Mouse (Mus musculus): ENCODE results near the gene Fam222b. TPM values are rescaled to one million over a fixed set of nuclear protein-coding genes. Genes with fewer than 3 reads are reported as not detected.
"Not testable (repeated sequence)": the region's sequence is repeated elsewhere in the genome, so short reads cannot be mapped to it uniquely, and the experiment has no call there.

Fam222b gene
- polyA plus RNA-seq (2014; fragmentation: Nextera tagmentation; extraction: Ambion mirVana): 22.4 and 26.9 TPM in 2 replicates

GRCm38 (mm10) chr11:78094504-78095143 is at the start of gene Fam222b:
Fam222b (plus strand) TSS chr11:78094660.
- Histone ChIP-seq H3K27ac (ENCODE audit: low read depth, low read length) (peak within 1 kb of the TSS; percentile 90), H3K9me3 (replicated peaks; ENCODE audit: control insufficient read depth, low read length) (no peaks in the 10 kb centered on the region), H3K36me3 (ENCODE audit: control insufficient read depth, insufficient read depth, low read length) (peaks cover 2% of the 10 kb centered on the region; the same call in 1 of the 2 replicates), H3K4me3 (ENCODE audit: low read depth, low read length) (peak within 1 kb of the TSS; percentile 78), H3K9ac (ENCODE audit: low read depth, low read length) (peak within 1 kb of the TSS; percentile 83), H3K4me2 (peak within 1 kb of the TSS; percentile 75), H3K27me3 (ENCODE audit: control insufficient read depth, insufficient read depth, low read length) (no peaks in the 10 kb centered on the region), H3K4me1 (ENCODE audit: control insufficient read depth, insufficient read depth, low read length) (peaks cover 11% of the 10 kb centered on the region)
- WGBS (ENCODE audit: insufficient replicate concordance): under 1% methylated on average over 38 of the region's 38 CpGs
- peak; percentile 84 for ATAC-seq (replicated peaks; ENCODE audit: insufficient number of reproducible peaks, low FRiP score, low TSS enrichment)

- Histone ChIP-seq H3K27ac (ENCODE audit: low read depth, low read length) (peak overlapping the region; percentile 36), H3K9ac (ENCODE audit: low read depth, low read length) (peak overlapping the region; percentile 4; the same call in 1 of the 2 replicates), H3K4me3 (ENCODE audit: low read depth, low read length) (no peak overlapping the region), H3K4me1 (ENCODE audit: control insufficient read depth, insufficient read depth, low read length) (peaks cover 9% of the 10 kb centered on the region), H3K27me3 (ENCODE audit: control insufficient read depth, insufficient read depth, low read length) (no peaks in the 10 kb centered on the region), H3K9me3 (replicated peaks; ENCODE audit: control insufficient read depth, low read length) (no peaks in the 10 kb centered on the region), H3K4me2 (no peak overlapping the region; the same call in 1 of the 2 replicates), H3K36me3 (ENCODE audit: control insufficient read depth, insufficient read depth, low read length) (no peaks in the 10 kb centered on the region)
- WGBS (ENCODE audit: insufficient replicate concordance): 74% methylated on average over 5 of the region's 5 CpGs
- ATAC-seq (replicated peaks; ENCODE audit: insufficient number of reproducible peaks, low FRiP score, low TSS enrichment): no peak
Observed at GRCm38 (mm10) chr11:78044758-78045251, 49.7 kb upstream of the Fam222b start.

- H3K9ac ChIP-seq (ENCODE audit: low read depth, low read length); H3K4me1 ChIP-seq (ENCODE audit: control insufficient read depth, insufficient read depth, low read length); H3K4me3 ChIP-seq (ENCODE audit: low read depth, low read length); H3K9me3 ChIP-seq (replicated peaks; ENCODE audit: control insufficient read depth, low read length); H3K27me3 ChIP-seq (ENCODE audit: control insufficient read depth, insufficient read depth, low read length); H3K4me2 ChIP-seq; H3K36me3 ChIP-seq (ENCODE audit: control insufficient read depth, insufficient read depth, low read length); ATAC-seq (replicated peaks; ENCODE audit: insufficient number of reproducible peaks, low FRiP score, low TSS enrichment); H3K27ac ChIP-seq (ENCODE audit: low read depth, low read length): not testable (repeated sequence)
- WGBS (ENCODE audit: insufficient replicate concordance): 100% methylated on average over 3 of the region's 4 CpGs
Observed at GRCm38 (mm10) chr11:78048637-78049036, 45.8 kb upstream of the Fam222b start.

GRCm38 (mm10) chr11:78053078-78053477 is 41.4 kb upstream of the Fam222b start:
- Histone ChIP-seq H3K4me3 (ENCODE audit: low read depth, low read length) (no peak overlapping the region), H3K27me3 (ENCODE audit: control insufficient read depth, insufficient read depth, low read length) (no peaks in the 10 kb centered on the region), H3K27ac (ENCODE audit: low read depth, low read length) (no peak overlapping the region), H3K4me2 (no peak overlapping the region), H3K4me1 (ENCODE audit: control insufficient read depth, insufficient read depth, low read length) (no peaks in the 10 kb centered on the region), H3K9me3 (replicated peaks; ENCODE audit: control insufficient read depth, low read length) (no peaks in the 10 kb centered on the region), H3K9ac (ENCODE audit: low read depth, low read length) (no peak overlapping the region), H3K36me3 (ENCODE audit: control insufficient read depth, insufficient read depth, low read length) (peaks cover 2% of the 10 kb centered on the region; the same call in 1 of the 2 replicates)
- WGBS (ENCODE audit: insufficient replicate concordance): 77% methylated on average over 8 of the region's 8 CpGs
- no peak for ATAC-seq (replicated peaks; ENCODE audit: insufficient number of reproducible peaks, low FRiP score, low TSS enrichment)

GRCm38 (mm10) chr11:78056946-78057345 is 37.5 kb upstream of the Fam222b start:
- H3K9me3 ChIP-seq (replicated peaks; ENCODE audit: control insufficient read depth, low read length): no peaks in the 10 kb centered on the region

GRCm38 (mm10) chr11:78059833-78060757 is 34.4 kb upstream of the Fam222b start:
- peak; percentile 69; the same call in 1 of the 2 replicates for ATAC-seq (replicated peaks; ENCODE audit: insufficient number of reproducible peaks, low FRiP score, low TSS enrichment)

More at GRCm38 (mm10) chr11:78056946-78057345, 37.5 kb upstream of the Fam222b start:
- no peaks in the 10 kb centered on the region for H3K27me3 ChIP-seq (ENCODE audit: control insufficient read depth, insufficient read depth, low read length)
- H3K4me1 ChIP-seq (ENCODE audit: control insufficient read depth, insufficient read depth, low read length): 0 out of 2 replicates have a peak, but pooled peaks cover under 1% of the 10 kb centered on the region
- H3K4me2 ChIP-seq: no peak overlapping the region
- peaks cover 2% of the 10 kb centered on the region; the same call in 1 of the 2 replicates for H3K36me3 ChIP-seq (ENCODE audit: control insufficient read depth, insufficient read depth, low read length)
- H3K9ac ChIP-seq (ENCODE audit: low read depth, low read length): no peak overlapping the region
- no peak overlapping the region for H3K27ac ChIP-seq (ENCODE audit: low read depth, low read length)
- no peak overlapping the region for H3K4me3 ChIP-seq (ENCODE audit: low read depth, low read length)
- no peak for ATAC-seq (replicated peaks; ENCODE audit: insufficient number of reproducible peaks, low FRiP score, low TSS enrichment)
- WGBS (ENCODE audit: insufficient replicate concordance): 82% methylated on average over 8 of the region's 8 CpGs

GRCm38 (mm10) chr11:78062563-78062962 is 31.9 kb upstream of the Fam222b start:
- 53% methylated on average over 1 of the region's 1 CpGs for WGBS (ENCODE audit: insufficient replicate concordance)
- ATAC-seq (replicated peaks; ENCODE audit: insufficient number of reproducible peaks, low FRiP score, low TSS enrichment): no peak
- H3K9ac ChIP-seq (ENCODE audit: low read depth, low read length): no peak overlapping the region
- H3K27ac ChIP-seq (ENCODE audit: low read depth, low read length): peak overlapping the region; percentile 4; the same call in 1 of the 2 replicates
- H3K9me3 ChIP-seq (replicated peaks; ENCODE audit: control insufficient read depth, low read length): no peaks in the 10 kb centered on the region
- no peak overlapping the region for H3K4me3 ChIP-seq (ENCODE audit: low read depth, low read length)
- H3K4me1 ChIP-seq (ENCODE audit: control insufficient read depth, insufficient read depth, low read length): 0 out of 2 replicates have a peak, but pooled peaks cover 3% of the 10 kb centered on the region
- no peak overlapping the region for H3K4me2 ChIP-seq
- H3K36me3 ChIP-seq (ENCODE audit: control insufficient read depth, insufficient read depth, low read length): peaks cover 2% of the 10 kb centered on the region; the same call in 1 of the 2 replicates
- no peaks in the 10 kb centered on the region for H3K27me3 ChIP-seq (ENCODE audit: control insufficient read depth, insufficient read depth, low read length)

More at GRCm38 (mm10) chr11:78059833-78060757, 34.4 kb upstream of the Fam222b start:
- no peak overlapping the region for H3K27ac ChIP-seq (ENCODE audit: low read depth, low read length)
- H3K36me3 ChIP-seq (ENCODE audit: control insufficient read depth, insufficient read depth, low read length): peaks cover 2% of the 10 kb centered on the region; the same call in 1 of the 2 replicates
- no peaks in the 10 kb centered on the region for H3K9me3 ChIP-seq (replicated peaks; ENCODE audit: control insufficient read depth, low read length)
- 52% methylated on average over 9 of the region's 9 CpGs for WGBS (ENCODE audit: insufficient replicate concordance)
- H3K27me3 ChIP-seq (ENCODE audit: control insufficient read depth, insufficient read depth, low read length): no peaks in the 10 kb centered on the region
- H3K4me2 ChIP-seq: no peak overlapping the region
- H3K4me3 ChIP-seq (ENCODE audit: low read depth, low read length): no peak overlapping the region
- 0 out of 2 replicates have a peak, but pooled peaks cover 3% of the 10 kb centered on the region for H3K4me1 ChIP-seq (ENCODE audit: control insufficient read depth, insufficient read depth, low read length)
- H3K9ac ChIP-seq (ENCODE audit: low read depth, low read length): peak overlapping the region; percentile 30; the same call in 1 of the 2 replicates

GRCm38 (mm10) chr11:78065906-78066305 is 28.6 kb upstream of the Fam222b start:
- no peak overlapping the region; the same call in 1 of the 2 replicates for H3K9ac ChIP-seq (ENCODE audit: low read depth, low read length)
- H3K4me2 ChIP-seq: peak overlapping the region; percentile 11; the same call in 1 of the 2 replicates
- no peaks in the 10 kb centered on the region for H3K27me3 ChIP-seq (ENCODE audit: control insufficient read depth, insufficient read depth, low read length)
- ATAC-seq (replicated peaks; ENCODE audit: insufficient number of reproducible peaks, low FRiP score, low TSS enrichment): peak; percentile 74
- WGBS (ENCODE audit: insufficient replicate concordance): 22% methylated on average over 2 of the region's 2 CpGs
- H3K9me3 ChIP-seq (replicated peaks; ENCODE audit: control insufficient read depth, low read length): no peaks in the 10 kb centered on the region
- H3K4me1 ChIP-seq (ENCODE audit: control insufficient read depth, insufficient read depth, low read length): peaks cover 7% of the 10 kb centered on the region; the same call in 1 of the 2 replicates
- H3K27ac ChIP-seq (ENCODE audit: low read depth, low read length): peak overlapping the region; percentile 82
- no peaks in the 10 kb centered on the region for H3K36me3 ChIP-seq (ENCODE audit: control insufficient read depth, insufficient read depth, low read length)
- no peak overlapping the region for H3K4me3 ChIP-seq (ENCODE audit: low read depth, low read length)

All from heart, embryonic 11.5 days (tissue).